23 mouse cellular contexts compared by ENCODE assay signal in genomic region chr2:103746096-103746495, GRCm38 (mm10). TPM values are rescaled to one million over a fixed set of nuclear protein-coding genes. Genes with fewer than 3 reads are reported as not detected.
A peak's percentile ranks its signal among the peaks of the same experiment; 100 is the strongest.
DNase-seq lines count a peak whose midpoint lies in the region; ATAC-seq and TF ChIP-seq lines count a peak whose summit lies in the region.
"Had no signal": no experiment of that assay in that cellular context is flagged by ENCODE, and none has a peak within 500 bp of the region (broad histone marks: within the 10 kb centered on the region; RNA-seq: fewer than 3 reads in every experiment).

No protein-coding gene starts in this region.

- H3K9ac ChIP-seq in intestine, embryonic 16.5 days (ENCODE audit: low read depth, low read length): no peak overlapping the region
- no peak overlapping the region for H3K9ac ChIP-seq in intestine, postnatal 0 days (ENCODE audit: low read depth, low read length)
- H3K9ac ChIP-seq: embryonic facial prominence, embryonic 12.5 days; embryonic facial prominence, embryonic 15.5 days; forebrain, embryonic 13.5 days; heart, embryonic 12.5 days; heart, embryonic 15.5 days; hindbrain, embryonic 14.5 days had no signal

- TF ChIP-seq CTCF in intestine, postnatal 0 days (IDR thresholded peaks at IDR 0.05; ENCODE audit: low read depth): no peak

- WGBS in intestine, embryonic 16.5 days: 88% methylated on average over 2 of the region's 2 CpGs
- WGBS in intestine, postnatal 0 days: 64% methylated on average over 2 of the region's 2 CpGs

- H3K4me2 ChIP-seq in intestine, embryonic 16.5 days (ENCODE audit: low read depth, low read length): no peak overlapping the region
- H3K4me2 ChIP-seq in intestine, postnatal 0 days (replicated peaks; ENCODE audit: low read depth): no peak overlapping the region
- H3K4me2 ChIP-seq: embryonic facial prominence, embryonic 12.5 days; embryonic facial prominence, embryonic 15.5 days; forebrain, embryonic 13.5 days; heart, embryonic 12.5 days; heart, embryonic 15.5 days; hindbrain, embryonic 14.5 days had no signal

- H3K27me3 ChIP-seq in intestine, embryonic 16.5 days (replicated peaks; ENCODE audit: control insufficient read depth, insufficient read depth, low read length): no peaks in the 10 kb centered on the region
- no peaks in the 10 kb centered on the region for H3K27me3 ChIP-seq in intestine, postnatal 0 days (replicated peaks; ENCODE audit: control insufficient read depth, insufficient read depth, low read length)
- H3K27me3 ChIP-seq: CH12.LX; embryonic facial prominence, embryonic 12.5 days; embryonic facial prominence, embryonic 15.5 days; forebrain, embryonic 13.5 days; heart, embryonic 12.5 days; heart, embryonic 15.5 days; Patski had no signal

- 0 out of 2 replicates have a peak, but pooled peaks cover 7% of the 10 kb centered on the region for H3K36me3 ChIP-seq in intestine, embryonic 16.5 days (ENCODE audit: control insufficient read depth, insufficient read depth, low read length)
- peaks cover 48% of the 10 kb centered on the region for H3K36me3 ChIP-seq in intestine, postnatal 0 days (ENCODE audit: control insufficient read depth, insufficient read depth)

- no peak for DNase-seq in frontal cortex, postnatal 25 days (ENCODE audit: low spot score in 2 of 2)
- DNase-seq in layer of hippocampus, adult 9-11 months: peak; percentile 48
- DNase-seq in layer of hippocampus, postnatal 25 days (ENCODE audit: extremely low spot score in 1 of 2, low spot score in 1 of 2): no peak
- DNase-seq in brain, adult 2 months (ENCODE audit: low read depth, low spot score): peak; percentile 61
- no peak for DNase-seq in left cerebral cortex, postnatal 25 days (ENCODE audit: low spot score in 2 of 2)
- DNase-seq: B cell, adult 2 months; cerebellum, adult 11 months; cerebellum, adult 9-11 months had no signal

- 0 out of 2 replicates have a peak overlapping the region, but pooled peaks have one; percentile 66 for H3K27ac ChIP-seq in intestine, embryonic 16.5 days (ENCODE audit: low read length)
- no peak overlapping the region for H3K27ac ChIP-seq in intestine, postnatal 0 days (ENCODE audit: low read depth, low read length)
- H3K27ac ChIP-seq: embryonic facial prominence, embryonic 12.5 days; embryonic facial prominence, embryonic 15.5 days; forebrain, embryonic 13.5 days; heart, embryonic 15.5 days; hindbrain, embryonic 14.5 days; hindbrain, postnatal 0 days had no signal

- no peaks in the 10 kb centered on the region for H3K9me3 ChIP-seq in intestine, embryonic 16.5 days (ENCODE audit: control insufficient read depth, low read length)
- H3K9me3 ChIP-seq in intestine, postnatal 0 days (ENCODE audit: control insufficient read depth): no peaks in the 10 kb centered on the region
- H3K9me3 ChIP-seq: embryonic facial prominence, embryonic 12.5 days; embryonic facial prominence, embryonic 15.5 days; forebrain, embryonic 13.5 days; G1E; heart, embryonic 12.5 days; heart, embryonic 15.5 days had no signal

- intact Hi-C loops in left cerebral cortex, postnatal 25 days (cut with DNase I): no loop called here

- peaks cover 3% of the 10 kb centered on the region; the same call in 1 of the 2 replicates for H3K4me1 ChIP-seq in intestine, embryonic 16.5 days (ENCODE audit: control insufficient read depth, insufficient read depth, low read length)
- no peaks in the 10 kb centered on the region for H3K4me1 ChIP-seq in intestine, postnatal 0 days (replicated peaks; ENCODE audit: control insufficient read depth, insufficient read depth, low read length)
- H3K4me1 ChIP-seq: embryonic facial prominence, embryonic 12.5 days; embryonic facial prominence, embryonic 15.5 days; forebrain, embryonic 13.5 days; heart, embryonic 12.5 days; heart, embryonic 15.5 days had no signal

- no peak overlapping the region for H3K4me3 ChIP-seq in intestine, embryonic 16.5 days (ENCODE audit: low read length)
- no peak overlapping the region for H3K4me3 ChIP-seq in intestine, postnatal 0 days (ENCODE audit: low read depth, low read length)
- H3K4me3 ChIP-seq: embryonic facial prominence, embryonic 12.5 days; embryonic facial prominence, embryonic 15.5 days; forebrain, embryonic 13.5 days; heart, embryonic 12.5 days; heart, embryonic 15.5 days had no signal

- ATAC-seq in frontal cortex, adult (ENCODE audit: low TSS enrichment): 0 out of 2 replicates have a peak, but pooled peaks have one; percentile 24
- no peak for ATAC-seq in intestine, embryonic 16.5 days
- ATAC-seq in intestine, postnatal 0 days: no peak
- ATAC-seq: forebrain, embryonic 13.5 days; forebrain, embryonic 16.5 days; inflammation-experienced regulatory T-cells, adult 6 months; Patski had no signal

RNA-seq across cellular contexts. Expression of gene Nat10, which starts 15.0 kb away (rescaled TPM):
- polyA plus RNA-seq in intestine, embryonic 16.5 days (2015; fragmentation: Nextera tagmentation; extraction: Ambion mirVana): 27.6 and 28.9 TPM in 2 replicates
- 8.8 and 9.3 TPM in 2 replicates for polyA plus RNA-seq in intestine, postnatal 0 days (2015; fragmentation: Nextera tagmentation; extraction: Ambion mirVana)
- 10 to 100 TPM; 29.0 to 34.7 TPM for total RNA-seq in layer of hippocampus, postnatal 25 days (2021)
- 10 to 100 TPM; 34.4 to 35.5 TPM for total RNA-seq in left cerebral cortex, postnatal 25 days (2021)

RNA-seq across cellular contexts. Expression of gene Caprin1, which starts 51.4 kb away (rescaled TPM):
- polyA plus RNA-seq in intestine, embryonic 16.5 days (2015; fragmentation: Nextera tagmentation; extraction: Ambion mirVana): 220 and 232 TPM in 2 replicates
- 91.4 and 103 TPM in 2 replicates for polyA plus RNA-seq in intestine, postnatal 0 days (2015; fragmentation: Nextera tagmentation; extraction: Ambion mirVana)
- total RNA-seq in layer of hippocampus, postnatal 25 days (2021): 100 to 1,000 TPM; 340 to 369 TPM
- total RNA-seq in left cerebral cortex, postnatal 25 days (2021): 100 to 1,000 TPM; 329 to 340 TPM

Comparison
In these comparisons a context has a peak if more than half of its experiments do, and no peak if none do; other contexts are left out.
1. DNase-seq: peak in layer of hippocampus, adult 9-11 months (single experiment) and brain, adult 2 months (single experiment); none in frontal cortex, postnatal 25 days (0 of 2), layer of hippocampus, postnatal 25 days (0 of 2) and left cerebral cortex, postnatal 25 days (0 of 2).